Mouse (Mus musculus) regulatory T cell (primary cell): ENCODE results near the gene Nsrp1.
"Not testable (repeated sequence)": the region's sequence is repeated elsewhere in the genome, so short reads cannot be mapped to it uniquely, and the experiment has no call there.

Experiments used
- in situ Hi-C: fragments of 300-600 bp; cut with MboI, MseI; formaldehyde crosslinking; loops from one replicate; pipeline ENCODE4 v1.15.1; 2025; ENCODE audit warnings: high pct_unique_total_duplicates

Gene Nsrp1

GRCm38 (mm10) chr11:77078273-77079134 is at the start of gene Nsrp1:
TSS of gene Nsrp1 (minus strand) at chr11:77078435.
- in situ Hi-C loops = no loop called here

GRCm38 (mm10) chr11:77111141-77111540 is 32.9 kb upstream of the Nsrp1 start:
- in situ Hi-C loops = loop anchor here (25.0 kb wide), 1 partner anchor 351 kb away; the partner anchor contains the start of gene Coro6

GRCm38 (mm10) chr11:77108442-77108841 is 30.2 kb upstream of the Nsrp1 start:
- in situ Hi-C loops = loop anchor here (25.0 kb wide), 1 partner anchor 354 kb away; the partner anchor contains the start of gene Coro6

DNA sequence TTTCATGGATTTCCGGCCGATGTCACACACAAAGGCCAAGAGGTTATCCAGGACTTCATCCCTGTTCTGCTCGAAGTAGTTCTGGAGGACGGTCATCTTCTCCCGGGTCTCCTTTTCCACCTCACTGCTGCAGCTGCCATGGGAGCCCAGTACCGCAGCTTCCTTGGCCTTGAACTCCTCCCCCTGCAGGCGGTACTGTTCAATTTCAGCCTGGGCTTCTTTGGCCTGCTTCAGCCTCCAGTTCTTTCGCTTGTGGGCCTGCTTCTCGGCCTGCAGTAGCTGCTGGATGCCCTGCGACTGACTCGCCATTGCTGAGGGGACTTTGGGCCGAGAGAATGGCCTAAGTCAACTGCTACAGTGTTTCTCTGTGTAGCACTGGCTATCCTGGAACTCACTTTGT is 29.6 kb upstream of the Nsrp1 start:
- in situ Hi-C loops = loop anchor here (25.0 kb wide), 1 partner anchor 354 kb away; the partner anchor contains the start of gene Coro6

- in situ Hi-C loops = loop anchor here (25.0 kb wide), 1 partner anchor 355 kb away; the partner anchor contains the start of gene Coro6
These were observed 28.7 kb upstream of the Nsrp1 start for GRCm38 (mm10) chr11:77106961-77107360.

DNA sequence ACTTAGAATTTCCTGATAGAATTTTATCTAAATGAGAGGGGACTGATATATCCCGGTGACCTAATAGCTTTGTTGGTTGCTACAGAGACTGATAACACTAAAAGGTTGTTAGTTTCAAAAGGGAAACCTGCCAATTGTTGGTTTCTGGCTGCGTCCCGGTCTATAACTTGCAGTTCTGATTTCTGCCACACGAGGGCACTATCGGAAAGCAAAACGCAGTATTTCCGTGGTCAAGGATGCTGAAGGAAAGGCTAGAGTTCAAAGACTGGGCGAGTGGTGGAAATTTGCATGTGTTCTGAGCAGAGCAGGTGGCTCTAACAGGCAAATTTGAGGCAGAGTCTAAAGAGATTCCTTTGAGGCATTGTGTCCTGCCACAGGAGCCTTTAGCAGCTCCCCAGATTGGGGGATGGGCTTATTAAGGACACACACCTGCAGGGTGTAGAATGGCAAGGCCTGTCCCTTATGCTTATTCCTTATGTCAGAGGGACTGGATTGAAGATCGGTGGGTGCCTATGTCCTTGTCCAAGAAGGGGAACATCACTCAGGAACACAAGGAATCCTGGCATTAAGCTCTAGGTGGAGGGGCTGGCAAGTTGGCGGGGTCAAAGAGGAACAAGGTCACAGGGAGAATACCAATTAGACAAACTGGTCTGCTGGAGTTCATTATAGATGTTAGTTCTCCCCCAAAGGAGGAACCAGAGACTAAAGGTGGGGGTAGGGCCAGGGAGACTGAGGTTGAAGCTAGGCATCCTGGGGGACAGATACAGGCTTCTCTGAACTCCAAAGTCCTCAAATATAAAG is 22.1 kb upstream of the Nsrp1 start:
- in situ Hi-C loops = loop anchor here (5.0 to 25.0 kb wide), 2 partner anchors 212 to 362 kb away; partner anchors contain the start of gene Coro6

DNA sequence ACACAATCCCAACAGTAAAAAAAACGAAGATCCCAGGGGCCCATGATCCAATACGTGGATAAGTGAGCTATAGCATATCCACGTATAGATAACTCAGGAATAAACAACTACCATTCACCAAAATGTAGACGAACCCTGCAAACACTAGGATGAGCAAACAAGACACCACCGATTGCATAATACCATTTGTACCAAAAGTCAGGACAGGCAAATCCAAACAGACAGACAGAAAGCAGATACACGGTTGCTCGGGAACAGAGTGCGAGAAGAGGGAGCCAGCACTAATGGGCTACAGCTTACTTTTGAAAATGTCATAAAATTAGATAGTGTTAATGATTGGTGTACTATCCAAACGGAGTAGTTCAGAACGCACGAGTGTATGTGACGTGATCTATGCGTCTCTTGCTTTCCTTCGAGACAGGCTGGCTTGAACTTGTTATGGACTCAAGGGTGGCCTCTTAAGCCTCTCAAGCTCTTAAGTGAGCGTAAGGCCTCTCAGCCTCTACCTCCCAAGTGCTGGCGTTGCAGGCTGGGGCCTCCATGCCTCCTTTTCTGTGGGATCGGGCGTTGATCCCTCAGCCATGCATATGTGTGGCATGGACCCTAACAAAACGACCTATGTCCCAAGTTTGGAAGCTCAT is 20.2 kb upstream of the Nsrp1 start:
- in situ Hi-C loops = no loop called here

DNA sequence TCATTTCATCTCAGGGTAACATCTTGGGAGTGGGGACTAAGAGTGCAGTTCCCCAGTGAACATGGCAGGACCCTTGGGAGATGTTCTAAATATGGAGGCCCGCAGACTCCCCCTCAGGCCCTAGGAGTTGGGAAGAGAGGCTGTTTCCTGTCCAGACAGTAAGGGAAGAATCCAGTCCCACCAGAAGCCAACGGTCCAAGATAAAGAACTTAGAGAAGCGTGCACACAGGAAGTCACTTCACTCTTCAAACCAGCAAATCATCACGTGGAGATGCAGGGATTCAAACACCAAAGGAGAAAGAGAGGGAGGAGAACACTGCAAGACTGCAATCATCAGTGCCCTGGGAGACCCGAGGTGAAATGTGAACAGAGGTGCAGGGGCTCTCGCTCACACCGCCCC is 18.8 kb upstream of the Nsrp1 start:
- in situ Hi-C loops = no loop called here

DNA sequence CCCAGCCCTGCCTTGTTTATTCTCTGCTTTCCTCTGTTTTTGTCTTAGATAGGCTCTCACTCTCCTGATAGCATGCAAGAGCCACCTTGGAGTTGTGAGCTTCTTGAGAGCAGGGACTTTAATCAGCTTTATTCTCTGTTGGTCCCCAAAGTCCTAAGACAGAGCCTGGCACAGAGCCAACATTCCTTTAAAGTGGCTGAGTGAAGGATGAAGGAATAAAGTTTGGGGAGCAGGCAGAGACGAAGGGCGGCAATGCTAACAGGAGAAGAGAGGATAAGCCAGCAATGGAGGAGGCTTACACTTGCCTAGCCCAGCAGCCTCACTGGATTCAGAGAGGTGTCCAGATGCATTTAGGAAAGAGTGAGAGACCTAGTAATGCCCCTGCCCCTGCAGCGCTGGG is 18.3 kb upstream of the Nsrp1 start:
- in situ Hi-C loops = no loop called here

- in situ Hi-C loops = no loop called here
These were observed 17.0 kb upstream of the Nsrp1 start for GRCm38 (mm10) chr11:77095206-77095605.

GRCm38 (mm10) chr11:77094136-77094535 is 15.9 kb upstream of the Nsrp1 start:
- in situ Hi-C loops = no loop called here

- in situ Hi-C loops = no loop called here
These were observed 15.0 kb upstream of the Nsrp1 start for GRCm38 (mm10) chr11:77093208-77093607.

- in situ Hi-C loops = loop anchor here (10.0 kb wide), 2 partner anchors 864 to 996 kb away; partner anchors contain the start of gene Eral1
These were observed 10.9 kb upstream of the Nsrp1 start for GRCm38 (mm10) chr11:77089162-77089561.

DNA sequence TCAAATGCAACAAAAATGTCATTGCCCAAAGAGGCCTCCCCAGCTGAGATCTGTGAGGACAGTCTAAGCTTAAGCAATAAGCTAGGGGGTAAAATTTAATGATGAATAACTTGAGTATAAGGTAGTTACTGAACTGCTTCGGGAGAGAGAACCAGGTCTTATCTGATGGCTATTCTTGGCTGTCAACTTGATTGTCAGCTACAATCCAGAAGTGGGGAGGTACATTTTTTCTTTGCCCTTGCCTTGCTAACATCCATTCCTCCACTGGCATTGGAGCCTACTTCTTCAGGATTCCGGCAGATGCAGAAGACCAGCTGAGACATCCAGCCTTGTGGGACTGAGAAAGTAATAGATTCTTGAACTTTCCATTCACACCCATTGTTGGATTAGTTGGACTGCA is 8.8 kb upstream of the Nsrp1 start:
- in situ Hi-C loops = loop anchor here (10.0 kb wide), 2 partner anchors 862 to 998 kb away; partner anchors contain the start of gene Eral1

- in situ Hi-C loops = loop anchor here (5.0 to 10.0 kb wide), 3 partner anchors 92 to 1001 kb away; partner anchors contain the start of gene Eral1
These were observed 5.9 kb upstream of the Nsrp1 start for GRCm38 (mm10) chr11:77084001-77084682.

DNA sequence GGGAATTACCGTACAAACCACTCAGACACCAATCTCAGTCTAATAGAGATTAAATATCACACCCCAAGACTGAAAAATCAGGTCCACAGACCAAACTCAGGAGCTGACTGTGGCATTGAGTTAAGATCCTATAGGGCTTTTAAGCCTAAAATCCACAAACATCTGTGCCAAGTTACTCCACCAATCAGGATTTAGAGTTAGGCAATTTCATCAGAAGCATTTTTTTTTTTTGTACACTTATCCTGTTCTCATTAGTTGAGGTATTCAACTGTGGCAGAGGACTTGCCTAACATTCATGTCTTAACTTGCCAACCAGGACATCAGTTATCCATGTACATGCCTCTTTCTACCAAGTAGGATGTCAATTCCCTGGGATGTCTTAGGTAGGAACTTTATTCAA is 1.1 kb upstream of the Nsrp1 start:
- in situ Hi-C loops = no loop called here

- in situ Hi-C loops = no loop called here
These were observed 443 bp downstream of the Nsrp1 start for GRCm38 (mm10) chr11:77077792-77078191.

DNA sequence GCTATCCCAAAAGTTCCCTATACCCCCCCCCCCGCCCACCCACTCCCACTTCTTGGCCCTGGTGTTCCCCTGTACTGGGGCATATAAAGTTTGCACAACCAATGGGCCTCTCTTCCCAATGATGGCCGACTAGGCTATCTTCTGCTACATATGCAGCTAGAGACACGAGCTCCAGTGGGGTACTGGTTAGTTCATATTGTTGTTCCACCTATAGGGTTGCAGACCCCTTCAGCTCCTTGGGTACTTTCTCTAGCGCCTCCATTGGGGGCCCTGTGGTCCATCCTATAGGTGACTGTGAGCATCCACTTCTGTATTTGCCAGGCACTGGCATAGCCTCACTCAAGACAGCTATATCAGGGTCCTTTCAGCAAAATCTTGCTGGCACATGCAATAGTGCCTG is 904 bp downstream of the Nsrp1 start:
- in situ Hi-C loops = not testable (repeated sequence)

DNA sequence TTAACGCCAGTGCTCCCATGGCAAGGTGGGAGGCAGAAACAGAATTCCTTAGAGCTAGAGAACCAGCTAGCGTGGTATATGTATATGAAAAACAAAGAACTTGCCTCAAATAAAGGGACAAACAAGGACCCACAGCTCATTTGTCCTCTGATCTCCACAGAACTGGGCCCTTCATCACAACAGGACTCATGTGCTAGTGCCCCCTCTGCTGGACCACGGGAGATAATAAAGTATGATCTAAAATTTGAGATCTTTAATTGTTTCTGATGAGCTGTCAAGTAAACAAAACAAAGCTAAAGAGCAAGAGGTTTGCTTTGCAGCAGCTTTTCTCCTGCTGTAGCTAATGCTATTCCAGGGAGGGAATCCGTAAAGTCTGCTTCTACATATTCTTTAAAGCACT is 7.5 kb downstream of the Nsrp1 start:
- in situ Hi-C loops = no loop called here

- in situ Hi-C loops = no loop called here
These were observed 9.4 kb downstream of the Nsrp1 start for GRCm38 (mm10) chr11:77068825-77069224.

DNA sequence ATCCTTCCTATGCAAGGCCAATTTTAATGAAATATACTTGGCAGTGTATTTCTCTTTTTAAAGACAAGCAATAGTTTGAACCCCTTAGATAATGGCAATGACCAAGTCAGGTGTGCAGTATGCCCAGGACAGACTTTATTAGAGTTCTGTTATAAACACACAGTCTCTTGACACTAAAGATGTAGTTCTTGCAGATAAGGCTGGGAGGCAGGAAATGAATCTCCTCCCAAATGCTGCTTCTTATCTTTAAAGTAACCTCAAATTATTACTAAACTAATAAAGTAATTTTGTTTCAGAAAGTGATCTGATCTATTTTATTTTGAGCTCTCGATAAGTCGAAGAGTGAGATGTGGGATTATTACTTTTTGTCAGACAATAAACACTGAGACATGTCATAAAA is 14.8 kb downstream of the Nsrp1 start:
- in situ Hi-C loops = no loop called here
